Mouse (Mus musculus) layer of hippocampus, postnatal 25 days (tissue): Measurements from ENCODE around the gene Tmed2. TPM values are rescaled to one million over a fixed set of nuclear protein-coding genes. Genes with fewer than 3 reads are reported as not detected.
A peak's percentile ranks its signal among the peaks of the same experiment; 100 is the strongest.
"Not testable (repeated sequence)": the region's sequence is repeated elsewhere in the genome, so short reads cannot be mapped to it uniquely, and the experiment has no call there.

Experiments
- DNase-seq, 2 experiments: peaks; one replicate each; pipeline ENCODE4 v3.0.0; 2022; ENCODE audit warnings: mixed read lengths in 2 of 2, low spot score in 1 of 2; ENCODE audit errors: extremely low spot score in 1 of 2
- total RNA-seq, 2 experiments: library from RNA; stranded (reverse); gene quantifications; 2 replicates each; pipeline ENCODE4 v1.2.3; 2021

The Tmed2 gene
- total RNA-seq, 2 experiments from 2014 or later: 90.0 to 104 TPM

- no peak for DNase-seq
Observed at GRCm38 (mm10) chr5:124555145-124555544, 14.7 kb downstream of the Tmed2 start.

- peak; percentile 31 to 35 for DNase-seq
Observed at GRCm38 (mm10) chr5:124571068-124571467, 30.6 kb downstream of the Tmed2 start.

DNA sequence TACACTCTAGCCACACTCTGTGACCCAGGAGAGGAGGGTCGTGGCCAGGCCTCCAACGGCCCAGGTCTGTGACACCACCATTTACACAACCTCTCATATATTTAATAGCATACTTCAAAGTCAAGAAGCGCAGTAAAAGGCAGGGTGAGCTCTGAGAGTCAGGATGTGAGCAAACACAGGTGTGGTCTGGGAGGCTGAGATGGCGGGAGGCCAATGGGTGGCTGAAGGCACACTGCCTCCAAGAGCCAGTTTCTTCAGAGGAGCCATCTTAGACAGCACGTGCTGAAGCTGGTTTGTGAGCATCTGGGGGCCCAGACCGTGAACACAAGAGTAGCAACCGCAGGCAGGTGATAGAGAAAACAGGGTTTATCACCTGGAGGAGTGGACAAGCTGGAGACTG, 35.0 kb downstream of the Tmed2 start:
- no peak for DNase-seq

- DNase-seq: peak; percentile 93 to 95
Observed at GRCm38 (mm10) chr5:124578633-124579317, 38.3 kb downstream of the Tmed2 start, which contains the start of the genes Eif2b1 and Gtf2h3. Gene Eif2b1 (minus strand): TSS chr5:124579131. Gene Gtf2h3 (plus strand): TSS chr5:124579140.

DNA sequence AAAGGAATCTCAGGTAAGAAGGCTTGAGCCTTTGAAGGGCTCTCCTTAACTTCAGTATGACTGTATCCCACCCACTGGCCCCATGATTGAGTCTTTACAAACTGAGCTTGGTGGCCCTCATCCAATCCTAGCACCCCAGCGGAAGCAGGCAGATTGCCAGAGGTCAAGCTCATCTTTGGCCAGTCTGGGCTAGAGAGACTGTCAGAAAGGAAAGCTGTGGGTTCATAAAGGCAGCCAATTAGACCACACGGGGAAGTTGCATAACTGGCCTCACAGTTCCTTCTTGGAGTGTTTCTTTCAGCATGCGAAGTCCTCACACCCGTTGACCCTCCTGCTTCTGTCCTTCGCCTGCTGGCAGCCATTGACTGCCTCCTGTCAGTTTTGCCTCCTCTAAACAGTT, 42.0 kb downstream of the Tmed2 start:
- DNase-seq: no peak

- DNase-seq: no peak
Observed at GRCm38 (mm10) chr5:124592768-124593167, 52.3 kb downstream of the Tmed2 start.

- peak; percentile 73 to 76 for DNase-seq
Observed at GRCm38 (mm10) chr5:124598224-124599174, 58.0 kb downstream of the Tmed2 start.

GRCm38 (mm10) chr5:124599726-124600125, 59.2 kb downstream of the Tmed2 start:
- not testable (repeated sequence) for DNase-seq

Other genes with a start within 250 kb of the Tmed2 start
- 10 to 100 TPM; 13.7 to 22.4 TPM for gene Mphosph9, start 212.7 kb upstream of the Tmed2 start, total RNA-seq
- gene 2810006K23Rik, start 212.6 kb upstream of the Tmed2 start, total RNA-seq: 10 to 100 TPM; 13.4 to 16.9 TPM
- 100 to 1,000 TPM in 1 of 2 experiments, 10 to 100 TPM in 1; 97.3 to 104 TPM for gene Cdk2ap1, start 177.6 kb upstream of the Tmed2 start, total RNA-seq
- 100 to 1,000 TPM; 143 to 144 TPM for gene Sbno1, start 114.7 kb upstream of the Tmed2 start, total RNA-seq
- gene Kmt5a, start 100.8 kb upstream of the Tmed2 start, total RNA-seq: 10 to 100 TPM; 58.5 to 63.1 TPM
- gene Rilpl2, start 62.3 kb upstream of the Tmed2 start, total RNA-seq: 10 to 100 TPM; 18.7 to 22.7 TPM
- 10 to 100 TPM; 20.6 to 25.9 TPM for gene Snrnp35, start 57.6 kb upstream of the Tmed2 start, total RNA-seq
- gene Rilpl1, start 9.3 kb upstream of the Tmed2 start, total RNA-seq: 10 to 100 TPM; 57.4 to 62.4 TPM
- 10 to 100 TPM; 23.7 to 31.3 TPM for gene Ddx55, start 12.2 kb downstream of the Tmed2 start, total RNA-seq
- 10 to 100 TPM; 32.6 to 49.0 TPM for gene Eif2b1, start 38.4 kb downstream of the Tmed2 start, total RNA-seq
- 10 to 100 TPM; 29.5 to 32.8 TPM for gene Gtf2h3, start 38.4 kb downstream of the Tmed2 start, total RNA-seq
- gene Atp6v0a2, start 87.9 kb downstream of the Tmed2 start, total RNA-seq: 10 to 100 TPM; 53.5 to 68.2 TPM
- under 1 TPM; 0.32 to 0.56 TPM for gene Dnah10, start 184.4 kb downstream of the Tmed2 start, total RNA-seq